Mouse (Mus musculus) liver (tissue): ENCODE measurements around the gene Sun3.

Experiments used
- DNase-seq: peaks from one replicate; pipeline ENCODE4 v3.0.0-alpha.2; 2020; ENCODE audit warnings: mixed read lengths

Sun3 gene

GRCm38 (mm10) chr11:8978154-8978553, 70.6 kb downstream of the Sun3 start:
- DNase-seq: no peak

- no peak for DNase-seq
Observed at GRCm38 (mm10) chr11:8973166-8973565, 75.6 kb downstream of the Sun3 start, which contains the start of gene Pkd1l1. TSS of gene Pkd1l1 (minus strand) at chr11:8973266.

- DNase-seq: peak; percentile 55
Observed at GRCm38 (mm10) chr11:8972093-8972492, 76.7 kb downstream of the Sun3 start.

- DNase-seq: peak; percentile 61
Observed at GRCm38 (mm10) chr11:8970509-8970908, 78.3 kb downstream of the Sun3 start.

GRCm38 (mm10) chr11:8968094-8968493, 80.7 kb downstream of the Sun3 start:
- DNase-seq: peak; percentile 34
